Mouse (Mus musculus) kidney, embryonic 14.5 days (tissue): Measurements from ENCODE around the gene Ddit4. TPM values are rescaled to one million over a fixed set of nuclear protein-coding genes. Genes with fewer than 3 reads are reported as not detected.

Experiments used
- ATAC-seq: fragments of 200-750 bp; cut with Nextera tagmentation; 2 replicates; pipeline ENCODE4 v1.8.0; 2017; ENCODE audit warnings: moderate number of reproducible peaks, mild to moderate bottlenecking, moderate TSS enrichment, moderate library complexity; ENCODE audit not compliant: low FRiP score, low TSS enrichment
- H3K27ac ChIP-seq: fragments of 300-500 bp; sonication (generic); 2 replicates; pipeline ENCODE4 v1.5.1; 2014; ENCODE audit warnings: low read depth, mild to moderate bottlenecking, low read length, moderate library complexity, mixed read lengths
- H3K27me3 ChIP-seq: fragments of 300-500 bp; sonication (generic); 2 replicates; pipeline ENCODE4 v1.6.1; 2014; ENCODE audit warnings: mild to moderate bottlenecking, low read length; ENCODE audit not compliant: control insufficient read depth, insufficient read depth
- H3K36me3 ChIP-seq: fragments of 300-500 bp; sonication (generic); 2 replicates; pipeline ENCODE4 v1.6.1; 2014; ENCODE audit warnings: low read length, mixed read lengths; ENCODE audit not compliant: control insufficient read depth, insufficient read depth
- H3K4me1 ChIP-seq: fragments of 300-500 bp; sonication (generic); 2 replicates; pipeline ENCODE4 v1.6.1; 2014; ENCODE audit warnings: low read length, mixed read lengths; ENCODE audit not compliant: control insufficient read depth, insufficient read depth
- H3K4me2 ChIP-seq: fragments of 300-500 bp; sonication (generic); replicated peaks from 2 replicates; pipeline ENCODE4 v1.6.1; 2014; ENCODE audit warnings: low read depth, mild to moderate bottlenecking, low read length
- H3K4me3 ChIP-seq: fragments of 300-500 bp; sonication (generic); 2 replicates; pipeline ENCODE4 v1.5.1; 2014; ENCODE audit warnings: mild to moderate bottlenecking, low read length
- H3K9ac ChIP-seq: fragments of 300-500 bp; sonication (generic); 2 replicates; pipeline ENCODE4 v1.6.1; 2014; ENCODE audit warnings: low read depth, mild to moderate bottlenecking, low read length, moderate library complexity
- H3K9me3 ChIP-seq: fragments of 300-500 bp; sonication (generic); 2 replicates; pipeline ENCODE4 v1.6.1; 2016; ENCODE audit warnings: low read length; ENCODE audit not compliant: control insufficient read depth
- WGBS: fragments of 180-500 bp; shearing (Covaris S2); extraction: QIAGEN DNeasy Blood & Tissue Kit; methylation state at CpG from one replicate; pipeline ENCODE4 v1.1.7; 2014; 5-methylcytosine and 5-hydroxymethylcytosine counted together
- polyA plus RNA-seq: library from polyadenylated mRNA; unstranded; fragments of >200 nt; fragmentation: Nextera tagmentation; extraction: Ambion mirVana; gene quantifications from 2 replicates; pipeline ENCODE4 v1.2.1, GENCODE M21; 2014

Gene Ddit4
- polyA plus RNA-seq, 1 experiment from 2014 or later, result 1.8 TPM

DNA sequence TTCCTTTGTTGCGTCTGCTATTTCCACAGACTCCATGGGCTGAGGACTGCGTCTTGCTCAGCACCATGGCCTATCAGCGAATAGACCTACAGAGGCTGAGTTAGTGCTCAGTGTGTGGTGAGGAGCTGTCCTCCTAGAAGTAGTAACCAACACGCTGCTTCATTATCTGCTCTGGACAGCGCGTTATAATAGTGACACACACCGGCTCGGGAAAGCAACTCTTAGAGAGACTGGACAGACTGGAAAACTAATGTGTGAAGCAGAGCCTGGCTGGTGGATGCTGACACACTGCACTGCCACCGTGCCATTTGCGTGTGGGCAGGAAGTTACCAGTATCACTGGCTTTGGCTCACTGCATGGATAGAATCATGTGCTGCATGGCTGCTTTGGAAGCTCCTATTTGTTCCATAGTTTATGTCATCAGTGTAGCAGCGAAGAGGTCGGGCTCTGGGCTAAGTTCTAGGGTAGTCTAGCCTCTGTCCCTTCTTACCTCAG is 30.8 kb upstream of the Ddit4 start:
- H3K4me1 ChIP-seq, result peaks cover 14% of the 10 kb centered on the region
- 92% methylated on average over 12 of the region's 12 CpGs for WGBS

GRCm38 (mm10) chr10:59981792-59982191 is 30.2 kb upstream of the Ddit4 start:
- 84% methylated on average over 9 of the region's 9 CpGs for WGBS
- Histone ChIP-seq H3K4me2 (no peak overlapping the region), H3K4me1 (peaks cover 14% of the 10 kb centered on the region), H3K36me3 (peaks cover 13% of the 10 kb centered on the region; the same call in 1 of the 2 replicates), H3K9me3 (no peaks in the 10 kb centered on the region), H3K27ac (no peak overlapping the region), H3K27me3 (no peaks in the 10 kb centered on the region), H3K9ac (no peak overlapping the region), H3K4me3 (no peak overlapping the region)
- ATAC-seq, result no peak

More for the DNA sequence above, 30.8 kb upstream of the Ddit4 start:
- Histone ChIP-seq H3K27me3 (no peaks in the 10 kb centered on the region), H3K4me3 (no peak overlapping the region), H3K9ac (no peak overlapping the region), H3K27ac (0 out of 2 replicates have a peak overlapping the region, but pooled peaks have one; percentile 11), H3K36me3 (peaks cover 19% of the 10 kb centered on the region; the same call in 1 of the 2 replicates), H3K4me2 (no peak overlapping the region), H3K9me3 (no peaks in the 10 kb centered on the region)
- no peak for ATAC-seq

DNA sequence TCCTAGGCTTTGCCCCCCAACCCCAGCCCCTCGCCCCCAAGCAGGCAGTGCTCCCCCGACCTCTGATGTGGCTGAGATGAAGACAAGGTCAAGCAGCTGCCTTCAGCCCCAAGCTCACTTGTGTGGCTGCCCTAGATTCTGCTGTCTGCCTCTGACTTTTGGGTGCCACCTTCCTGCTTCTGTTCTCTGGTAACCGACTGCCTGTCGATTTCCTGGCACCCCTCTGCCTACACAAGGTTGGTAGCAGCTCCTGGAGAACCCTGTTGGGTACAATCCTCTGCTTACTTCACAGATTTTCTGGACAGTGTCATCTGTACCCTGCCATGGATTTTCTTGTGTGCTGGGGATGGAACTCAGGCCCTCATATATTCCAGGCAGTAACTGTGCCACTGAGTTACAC is 29.7 kb upstream of the Ddit4 start:
- Histone ChIP-seq H3K4me1 (peaks cover 14% of the 10 kb centered on the region), H3K9ac (no peak overlapping the region), H3K36me3 (peaks cover 10% of the 10 kb centered on the region; the same call in 1 of the 2 replicates), H3K27ac (no peak overlapping the region), H3K9me3 (no peaks in the 10 kb centered on the region), H3K27me3 (no peaks in the 10 kb centered on the region), H3K4me3 (no peak overlapping the region), H3K4me2 (no peak overlapping the region)
- no peak for ATAC-seq
- 80% methylated on average over 4 of the region's 4 CpGs for WGBS

- no peak overlapping the region for H3K4me3 ChIP-seq
- ATAC-seq, result no peak
These were observed 29.2 kb upstream of the Ddit4 start for GRCm38 (mm10) chr10:59980815-59981244.

GRCm38 (mm10) chr10:59978873-59979743 is 27.5 kb upstream of the Ddit4 start:
- WGBS, result 36% methylated on average over 11 of the region's 11 CpGs
- peak; percentile 25; the same call in 1 of the 2 replicates for ATAC-seq
- H3K4me3 ChIP-seq, result no peak overlapping the region
- no peaks in the 10 kb centered on the region for H3K36me3 ChIP-seq
- H3K4me2 ChIP-seq, result no peak overlapping the region
- H3K27ac ChIP-seq, result peak overlapping the region; percentile 60; the same call in 1 of the 2 replicates
- 0 out of 2 replicates have a peak overlapping the region, but pooled peaks have one; percentile 18 for H3K9ac ChIP-seq
- peaks cover 25% of the 10 kb centered on the region for H3K4me1 ChIP-seq
- no peaks in the 10 kb centered on the region for H3K9me3 ChIP-seq
- no peaks in the 10 kb centered on the region for H3K27me3 ChIP-seq

More at GRCm38 (mm10) chr10:59980815-59981244, 29.2 kb upstream of the Ddit4 start:
- H3K4me1 ChIP-seq, result peaks cover 14% of the 10 kb centered on the region
- H3K27ac ChIP-seq, result no peak overlapping the region
- peaks cover 7% of the 10 kb centered on the region; the same call in 1 of the 2 replicates for H3K36me3 ChIP-seq
- no peaks in the 10 kb centered on the region for H3K9me3 ChIP-seq
- H3K27me3 ChIP-seq, result no peaks in the 10 kb centered on the region
- H3K4me2 ChIP-seq, result no peak overlapping the region
- 90% methylated on average over 6 of the region's 6 CpGs for WGBS
- H3K9ac ChIP-seq, result no peak overlapping the region

DNA sequence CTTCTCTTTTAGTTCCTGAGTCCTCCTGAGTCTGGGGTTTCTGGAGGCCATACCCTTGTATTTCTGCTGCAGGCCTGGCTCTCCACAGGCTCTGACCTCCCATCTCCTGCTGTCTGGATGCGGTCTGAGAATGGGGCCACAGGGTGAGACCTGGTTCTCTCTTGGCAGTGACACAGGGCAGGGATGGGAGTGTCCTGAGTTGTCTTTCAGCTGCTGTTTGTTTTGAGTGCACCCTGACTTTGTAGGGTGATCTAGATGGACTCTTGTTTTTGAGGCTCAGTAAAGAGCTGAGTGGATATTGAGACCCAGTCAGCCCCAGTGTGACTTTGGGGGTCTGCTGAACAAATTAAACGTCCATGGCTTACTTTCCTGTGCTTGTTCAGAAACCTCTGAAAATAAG is 26.8 kb upstream of the Ddit4 start:
- H3K9me3 ChIP-seq, result no peaks in the 10 kb centered on the region
- H3K4me2 ChIP-seq, result no peak overlapping the region
- H3K9ac ChIP-seq, result no peak overlapping the region
- H3K27me3 ChIP-seq, result no peaks in the 10 kb centered on the region
- 61% methylated on average over 2 of the region's 2 CpGs for WGBS
- H3K36me3 ChIP-seq, result no peaks in the 10 kb centered on the region
- peaks cover 29% of the 10 kb centered on the region for H3K4me1 ChIP-seq
- H3K4me3 ChIP-seq, result no peak overlapping the region
- H3K27ac ChIP-seq, result peak overlapping the region; percentile 60; the same call in 1 of the 2 replicates
- no peak for ATAC-seq

DNA sequence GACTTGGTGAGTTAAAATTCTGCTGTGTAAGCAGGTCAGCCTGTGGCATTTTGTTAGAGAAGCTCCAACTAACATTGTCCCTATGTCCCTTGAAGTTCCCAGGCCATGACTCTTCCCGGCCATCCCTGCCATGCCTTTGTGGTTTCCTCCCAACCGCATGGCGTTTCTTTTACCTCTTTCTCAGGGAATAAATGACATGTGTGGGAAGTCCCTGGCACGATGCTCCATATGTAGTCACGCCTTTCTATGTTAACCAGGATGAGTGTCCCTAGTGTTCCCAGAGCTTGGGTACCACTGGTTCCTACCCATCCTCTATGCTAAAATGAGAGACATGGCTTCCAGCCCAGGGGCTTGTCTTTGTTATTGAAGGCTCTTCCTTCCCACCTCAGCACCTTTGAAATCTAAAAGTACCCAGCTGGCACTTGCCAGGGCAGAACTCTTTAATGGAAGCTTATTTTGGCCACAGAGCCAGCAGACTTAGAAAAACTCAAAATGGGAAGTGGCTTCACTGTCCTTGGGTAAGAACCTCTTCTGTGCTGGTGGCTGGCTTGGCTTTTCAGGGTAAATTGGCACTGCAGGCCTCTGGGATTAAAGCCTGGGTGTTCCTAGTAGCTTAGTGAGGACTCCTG is 26.2 kb upstream of the Ddit4 start:
- no peak overlapping the region for H3K9ac ChIP-seq
- H3K4me3 ChIP-seq, result no peak overlapping the region
- peak overlapping the region; percentile 60; the same call in 1 of the 2 replicates for H3K27ac ChIP-seq
- H3K4me2 ChIP-seq, result no peak overlapping the region
- peaks cover 29% of the 10 kb centered on the region for H3K4me1 ChIP-seq
- H3K36me3 ChIP-seq, result no peaks in the 10 kb centered on the region
- H3K9me3 ChIP-seq, result no peaks in the 10 kb centered on the region
- no peak for ATAC-seq
- WGBS, result 91% methylated on average over 5 of the region's 5 CpGs
- H3K27me3 ChIP-seq, result no peaks in the 10 kb centered on the region

DNA sequence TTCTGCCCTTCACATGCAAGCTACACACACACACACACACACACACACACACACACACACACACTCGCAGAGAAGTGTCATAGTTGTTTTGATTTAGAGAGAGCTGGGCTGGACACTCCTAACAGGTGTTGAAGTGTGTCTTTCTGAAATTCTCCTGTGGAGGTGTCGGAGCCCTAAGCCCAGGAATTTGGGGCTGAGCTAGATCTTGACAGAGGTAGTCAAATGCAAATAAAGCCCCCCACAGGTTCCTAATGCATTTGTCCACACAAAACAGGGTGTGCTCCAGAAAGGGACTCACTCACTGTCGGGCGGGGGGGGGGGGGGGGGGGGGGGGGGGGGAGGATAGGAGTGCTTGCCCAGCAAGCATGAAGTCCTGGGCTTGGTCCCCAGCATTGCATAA is 25.5 kb upstream of the Ddit4 start:
- Histone ChIP-seq H3K4me1 (peaks cover 29% of the 10 kb centered on the region), H3K27ac (no peak overlapping the region), H3K4me2 (no peak overlapping the region), H3K27me3 (no peaks in the 10 kb centered on the region), H3K9me3 (no peaks in the 10 kb centered on the region), H3K36me3 (no peaks in the 10 kb centered on the region), H3K4me3 (no peak overlapping the region), H3K9ac (no peak overlapping the region)
- no peak for ATAC-seq
- WGBS, result 47% methylated on average over 3 of the region's 4 CpGs
